Mouse (Mus musculus) retina, postnatal 7 days (tissue): ENCODE results near the gene Rgs16.
A peak's percentile ranks its signal among the peaks of the same experiment; 100 is the strongest.

Experiments
- DNase-seq: peaks from one replicate; pipeline ENCODE4 v3.0.0-alpha.2; 2012; ENCODE audit warnings: low read depth, low spot score

The Rgs16 gene

GRCm38 (mm10) chr1:153740145-153740544 is at the start of gene Rgs16:
Gene Rgs16 (plus strand): TSS chr1:153740349.
- DNase-seq: peak; percentile 65

GRCm38 (mm10) chr1:153692526-153692925 is 47.6 kb upstream of the Rgs16 start:
- DNase-seq: no peak

GRCm38 (mm10) chr1:153694372-153695120 is 45.6 kb upstream of the Rgs16 start:
- no peak for DNase-seq

- DNase-seq: no peak
Observed at GRCm38 (mm10) chr1:153695398-153695797, 44.8 kb upstream of the Rgs16 start.

- DNase-seq: no peak
Observed at GRCm38 (mm10) chr1:153696093-153696492, 44.1 kb upstream of the Rgs16 start.

- DNase-seq: no peak
Observed at GRCm38 (mm10) chr1:153696541-153696940, 43.6 kb upstream of the Rgs16 start.

GRCm38 (mm10) chr1:153697581-153698251 is 42.4 kb upstream of the Rgs16 start:
- DNase-seq: no peak

GRCm38 (mm10) chr1:153698311-153699084 is 41.7 kb upstream of the Rgs16 start:
- no peak for DNase-seq

GRCm38 (mm10) chr1:153700448-153701063 is 39.6 kb upstream of the Rgs16 start:
- DNase-seq: no peak

GRCm38 (mm10) chr1:153701461-153701860 is 38.7 kb upstream of the Rgs16 start:
- no peak for DNase-seq

- DNase-seq: no peak
Observed at GRCm38 (mm10) chr1:153702166-153702852, 37.8 kb upstream of the Rgs16 start.

GRCm38 (mm10) chr1:153702853-153703410 is 37.2 kb upstream of the Rgs16 start:
- DNase-seq: no peak

GRCm38 (mm10) chr1:153703445-153703991 is 36.6 kb upstream of the Rgs16 start:
- DNase-seq: no peak

GRCm38 (mm10) chr1:153704174-153704573 is 36.0 kb upstream of the Rgs16 start:
- no peak for DNase-seq

GRCm38 (mm10) chr1:153704996-153705395 is 35.2 kb upstream of the Rgs16 start:
- DNase-seq: no peak

- no peak for DNase-seq
Observed at GRCm38 (mm10) chr1:153708626-153709025, 31.5 kb upstream of the Rgs16 start.

- no peak for DNase-seq
Observed at GRCm38 (mm10) chr1:153709451-153709850, 30.7 kb upstream of the Rgs16 start.

- no peak for DNase-seq
Observed at GRCm38 (mm10) chr1:153711544-153712262, 28.4 kb upstream of the Rgs16 start.

- no peak for DNase-seq
Observed at GRCm38 (mm10) chr1:153712633-153713032, 27.5 kb upstream of the Rgs16 start.

GRCm38 (mm10) chr1:153717990-153718389 is 22.2 kb upstream of the Rgs16 start:
- no peak for DNase-seq
